Mouse (Mus musculus) forebrain, embryonic 12.5 days (tissue): Measurements from ENCODE around the gene Zfy1. TPM values are rescaled to one million over a fixed set of nuclear protein-coding genes. Genes with fewer than 3 reads are reported as not detected.
"Not testable (repeated sequence)": the region's sequence is repeated elsewhere in the genome, so short reads cannot be mapped to it uniquely, and the experiment has no call there.

Source experiments
- ATAC-seq: fragments of 200-750 bp; cut with Nextera tagmentation; 2 replicates; pipeline ENCODE4 v1.8.0; 2017; ENCODE audit warnings: moderate TSS enrichment; ENCODE audit not compliant: low FRiP score
- H3K27ac ChIP-seq: fragments of 300-500 bp; sonication (generic); 2 replicates; pipeline ENCODE4 v1.5.1; 2016; ENCODE audit warnings: mild to moderate bottlenecking
- H3K27me3 ChIP-seq: fragments of 300-500 bp; sonication (generic); 2 replicates; pipeline ENCODE4 v1.6.1; 2016; ENCODE audit warnings: mild to moderate bottlenecking
- H3K36me3 ChIP-seq: fragments of 300-500 bp; sonication (generic); replicated peaks from 2 replicates; pipeline ENCODE4 v1.6.1; 2016; ENCODE audit warnings: mild to moderate bottlenecking
- H3K4me1 ChIP-seq: fragments of 300-500 bp; sonication (generic); 2 replicates; pipeline ENCODE4 v1.6.1; 2016
- H3K4me2 ChIP-seq: fragments of 300-500 bp; sonication (generic); 2 replicates; pipeline ENCODE4 v1.6.1; 2016; ENCODE audit warnings: mild to moderate bottlenecking, moderate library complexity
- H3K4me3 ChIP-seq: fragments of 300-500 bp; sonication (generic); replicated peaks from 2 replicates; pipeline ENCODE4 v1.5.1; 2016; ENCODE audit warnings: mild to moderate bottlenecking
- H3K9ac ChIP-seq: fragments of 300-500 bp; sonication (generic); 2 replicates; pipeline ENCODE4 v1.6.1; 2016; ENCODE audit warnings: mild to moderate bottlenecking
- H3K9me3 ChIP-seq: fragments of 300-500 bp; sonication (generic); 2 replicates; pipeline ENCODE4 v1.6.1; 2016
- WGBS: fragments of 180-500 bp; shearing (Covaris S2); methylation state at CpG from one replicate; pipeline ENCODE4 v1.1.7; 2016; 5-methylcytosine and 5-hydroxymethylcytosine counted together
- polyA plus RNA-seq: library from polyadenylated mRNA; unstranded; fragments of >200 nt; fragmentation: Nextera tagmentation; extraction: Ambion mirVana; gene quantifications from 2 replicates; pipeline ENCODE4 v1.2.1, GENCODE M21; 2016

The Zfy1 gene
- not detected in 2 replicates for polyA plus RNA-seq

GRCm38 (mm10) chrY:797309-797708 is at the start of gene Zfy1:
Gene Zfy1 (minus strand): TSS chrY:797409.
- H3K27ac ChIP-seq, H3K36me3 ChIP-seq, H3K9me3 ChIP-seq, H3K9ac ChIP-seq, H3K4me3 ChIP-seq, H3K4me1 ChIP-seq, H3K4me2 ChIP-seq, ATAC-seq, H3K27me3 ChIP-seq: not testable (repeated sequence)
- WGBS = 80% methylated on average over 2 of the region's 11 CpGs

- H3K27me3 ChIP-seq = no peaks in the 10 kb centered on the region
- H3K4me2 ChIP-seq = no peak within 1 kb of the TSS
- no peak within 1 kb of the TSS for H3K9ac ChIP-seq
- WGBS = 85% methylated on average over 10 of the region's 15 CpGs
- H3K4me1 ChIP-seq = no peaks in the 10 kb centered on the region
- no peak for ATAC-seq
- no peaks in the 10 kb centered on the region for H3K36me3 ChIP-seq
- H3K27ac ChIP-seq = no peak within 1 kb of the TSS
- H3K9me3 ChIP-seq = no peaks in the 10 kb centered on the region
- no peak within 1 kb of the TSS for H3K4me3 ChIP-seq
Measured at GRCm38 (mm10) chrY:818396-818795, 21.2 kb upstream of the Zfy1 start, which contains the start of gene Uba1y. Gene Uba1y (plus strand): TSS chrY:818649.

- Histone ChIP-seq H3K27me3 (no peaks in the 10 kb centered on the region), H3K4me3 (no peak overlapping the region), H3K9me3 (no peaks in the 10 kb centered on the region), H3K4me1 (no peaks in the 10 kb centered on the region), H3K4me2 (peak overlapping the region; percentile 31), H3K27ac (no peak overlapping the region), H3K36me3 (no peaks in the 10 kb centered on the region), H3K9ac (no peak overlapping the region)
- WGBS = 0% methylated on average over 7 of the region's 15 CpGs
- ATAC-seq = peak; percentile 97
Measured at GRCm38 (mm10) chrY:808991-809661, 11.9 kb upstream of the Zfy1 start.

Other genes with a start within 250 kb of the Zfy1 start
- 0.10 and 0.13 TPM in 2 replicates for gene Uba1y, start 21.2 kb upstream of the Zfy1 start, polyA plus RNA-seq
- 20.1 and 22.7 TPM in 2 replicates for gene Kdm5d, start 100.4 kb upstream of the Zfy1 start, polyA plus RNA-seq
- 39.2 and 49.8 TPM in 2 replicates for gene Eif2s3y, start 213.1 kb upstream of the Zfy1 start, polyA plus RNA-seq